Mouse (Mus musculus): ENCODE measurements around the gene Vash1.

- TF ChIP-seq CTCF (IDR thresholded peaks at IDR 0.05; ENCODE audit: borderline replicate concordance, control insufficient read depth, extremely low read depth, insufficient read depth, low read length, poor library complexity) = no peak
- no peak for TF ChIP-seq POLR2A (IDR thresholded peaks at IDR 0.05; ENCODE audit: control insufficient read depth, extremely low read depth, insufficient read depth, low read length, poor library complexity)
Measured at GRCm38 (mm10) chr12:86646831-86647230, 31.7 kb upstream of the Vash1 start.
